Mouse (Mus musculus): ENCODE measurements at regions not wholly inside any gene's neighbourhood (a gene's known extent, or its start where the extent isn't known, plus 50 kb on each side); places are given as distances from the start of the nearest gene placed in this dataset.

GRCm38 (mm10) chr16:95057596-95057995, 60.1 kb upstream of the Kcnj6 start:
- no peak for ATAC-seq (ENCODE audit: low read depth)
- WGBS, result 39% methylated on average over 1 of the region's 1 CpGs
- H3K9ac ChIP-seq, result no peak overlapping the region
- no peaks in the 10 kb centered on the region for H3K27me3 ChIP-seq
- no peak overlapping the region for H3K4me3 ChIP-seq
- H3K4me2 ChIP-seq, result no peak overlapping the region
- no peak overlapping the region for H3K27ac ChIP-seq (replicated peaks)
- no peaks in the 10 kb centered on the region for H3K36me3 ChIP-seq
- peaks cover 1% of the 10 kb centered on the region; the same call in 1 of the 2 replicates for H3K9me3 ChIP-seq
- no peaks in the 10 kb centered on the region for H3K4me1 ChIP-seq (replicated peaks)

DNA sequence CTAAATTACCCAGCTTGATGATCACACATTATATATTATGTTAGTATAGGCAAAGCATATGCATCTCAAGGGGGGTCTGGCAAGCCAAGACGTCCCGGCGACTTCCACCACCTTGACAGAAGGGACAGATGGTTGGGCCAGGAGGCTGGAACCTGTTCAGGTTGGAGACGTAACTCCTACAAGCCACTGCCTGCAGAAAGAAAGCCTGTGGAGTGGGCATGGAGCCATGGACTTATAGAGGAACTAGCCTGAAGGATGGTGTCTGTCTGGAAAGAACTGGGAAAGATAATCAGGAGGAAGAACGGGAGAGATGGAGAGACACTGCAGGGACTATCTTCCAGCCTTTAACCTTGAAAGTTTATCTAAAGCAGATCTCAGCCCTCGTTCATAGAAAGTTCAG, 66.9 kb upstream of the Kcnj6 start:
- H3K27me3 ChIP-seq, result no peaks in the 10 kb centered on the region
- WGBS, result 85% methylated on average over 6 of the region's 6 CpGs
- no peak overlapping the region for H3K4me2 ChIP-seq
- no peak overlapping the region for H3K9ac ChIP-seq
- no peaks in the 10 kb centered on the region for H3K4me1 ChIP-seq (replicated peaks)
- no peaks in the 10 kb centered on the region for H3K36me3 ChIP-seq
- no peak overlapping the region for H3K27ac ChIP-seq (replicated peaks)
- no peak for ATAC-seq (ENCODE audit: low read depth)
- no peak overlapping the region for H3K4me3 ChIP-seq
- H3K9me3 ChIP-seq, result no peaks in the 10 kb centered on the region

- Histone ChIP-seq H3K4me3 (no peak overlapping the region), H3K36me3 (no peaks in the 10 kb centered on the region), H3K9ac (no peak overlapping the region), H3K4me1 (replicated peaks) (no peaks in the 10 kb centered on the region), H3K27me3 (no peaks in the 10 kb centered on the region), H3K4me2 (no peak overlapping the region), H3K27ac (replicated peaks) (no peak overlapping the region), H3K9me3 (no peaks in the 10 kb centered on the region)
- WGBS, result 96% methylated on average over 3 of the region's 3 CpGs
- no peak for ATAC-seq (ENCODE audit: low read depth)
Observed at GRCm38 (mm10) chr16:95066687-95067086, 69.2 kb upstream of the Kcnj6 start.

- Histone ChIP-seq H3K9ac (no peak overlapping the region), H3K4me3 (no peak overlapping the region), H3K9me3 (no peaks in the 10 kb centered on the region), H3K27ac (replicated peaks) (no peak overlapping the region), H3K4me2 (no peak overlapping the region), H3K36me3 (no peaks in the 10 kb centered on the region), H3K4me1 (replicated peaks) (no peaks in the 10 kb centered on the region), H3K27me3 (peaks cover 5% of the 10 kb centered on the region; the same call in 1 of the 2 replicates)
- 76% methylated on average over 6 of the region's 6 CpGs for WGBS
- no peak for ATAC-seq (ENCODE audit: low read depth)
Observed at GRCm38 (mm10) chr16:95092471-95093221, 95.1 kb upstream of the Kcnj6 start.

GRCm38 (mm10) chr16:95093753-95094152, 96.3 kb upstream of the Kcnj6 start:
- Histone ChIP-seq H3K27me3 (peaks cover 5% of the 10 kb centered on the region; the same call in 1 of the 2 replicates), H3K9ac (no peak overlapping the region), H3K9me3 (no peaks in the 10 kb centered on the region), H3K4me1 (replicated peaks) (no peaks in the 10 kb centered on the region), H3K4me3 (no peak overlapping the region), H3K27ac (replicated peaks) (no peak overlapping the region), H3K36me3 (no peaks in the 10 kb centered on the region), H3K4me2 (no peak overlapping the region)
- ATAC-seq (ENCODE audit: low read depth), result no peak
- 36% methylated on average over 10 of the region's 10 CpGs for WGBS

DNA sequence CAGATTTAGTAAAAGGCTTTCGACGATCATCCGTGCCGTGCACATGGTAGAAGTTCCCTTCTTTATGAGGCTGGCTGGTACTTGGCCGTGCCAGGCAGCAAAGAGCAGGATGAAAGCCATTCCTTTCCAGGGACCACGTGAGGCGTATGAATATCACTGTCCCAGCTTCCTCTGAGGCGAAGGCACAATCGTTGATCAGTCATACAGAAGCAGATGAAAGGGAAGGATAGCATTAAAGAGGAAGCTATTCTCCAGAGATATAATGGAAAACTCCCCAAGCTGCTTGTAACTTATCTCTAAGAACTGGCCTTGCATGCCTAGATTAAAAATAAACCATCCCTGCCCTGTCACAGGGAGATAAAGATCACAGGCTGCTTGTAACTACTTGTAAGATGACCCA, 103.5 kb upstream of the Kcnj6 start:
- H3K9ac ChIP-seq, result no peak overlapping the region
- no peak for ATAC-seq (ENCODE audit: low read depth)
- H3K27ac ChIP-seq (replicated peaks), result no peak overlapping the region
- H3K36me3 ChIP-seq, result no peaks in the 10 kb centered on the region
- 84% methylated on average over 9 of the region's 9 CpGs for WGBS
- H3K9me3 ChIP-seq, result no peaks in the 10 kb centered on the region
- H3K27me3 ChIP-seq, result no peaks in the 10 kb centered on the region
- H3K4me3 ChIP-seq, result no peak overlapping the region
- H3K4me2 ChIP-seq, result no peak overlapping the region
- no peaks in the 10 kb centered on the region for H3K4me1 ChIP-seq (replicated peaks)

GRCm38 (mm10) chr16:95117531-95117930, 120.0 kb upstream of the Kcnj6 start:
- no peaks in the 10 kb centered on the region; the same call in 1 of the 2 replicates for H3K27me3 ChIP-seq
- 33% methylated on average over 8 of the region's 8 CpGs for WGBS
- no peak for ATAC-seq (ENCODE audit: low read depth)

DNA sequence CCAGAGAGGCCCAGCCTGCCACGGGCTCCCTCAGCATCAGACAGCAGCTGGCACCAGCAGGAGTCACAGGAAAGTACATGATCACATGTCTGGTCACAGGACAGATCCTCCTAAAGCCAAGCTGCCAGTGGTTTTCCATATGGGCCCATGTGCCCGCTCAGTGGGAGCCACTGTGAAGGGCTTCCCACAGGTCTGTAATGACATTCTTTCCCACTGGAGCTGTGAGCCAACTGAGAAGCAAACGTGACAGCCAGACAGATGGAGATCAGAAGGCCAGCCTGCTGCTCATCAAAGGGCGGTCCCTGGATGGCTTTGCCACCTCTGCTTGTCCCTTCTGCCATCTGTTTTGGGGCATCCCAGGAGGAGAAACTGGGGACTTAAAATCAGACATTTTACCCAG, 121.8 kb upstream of the Kcnj6 start:
- 44% methylated on average over 4 of the region's 4 CpGs for WGBS

More at GRCm38 (mm10) chr16:95117531-95117930, 120.0 kb upstream of the Kcnj6 start:
- Histone ChIP-seq H3K36me3 (no peaks in the 10 kb centered on the region), H3K4me3 (no peak overlapping the region), H3K4me2 (no peak overlapping the region), H3K4me1 (replicated peaks) (peaks cover 21% of the 10 kb centered on the region), H3K9me3 (no peaks in the 10 kb centered on the region), H3K9ac (no peak overlapping the region), H3K27ac (replicated peaks) (no peak overlapping the region)

GRCm38 (mm10) chr16:95122048-95122447, 124.5 kb upstream of the Kcnj6 start:
- Histone ChIP-seq H3K27ac (replicated peaks) (no peak overlapping the region), H3K9ac (no peak overlapping the region), H3K36me3 (no peaks in the 10 kb centered on the region), H3K4me1 (replicated peaks) (peaks cover 25% of the 10 kb centered on the region), H3K27me3 (peaks cover 6% of the 10 kb centered on the region; the same call in 1 of the 2 replicates), H3K4me2 (no peak overlapping the region), H3K4me3 (no peak overlapping the region), H3K9me3 (no peaks in the 10 kb centered on the region)
- ATAC-seq (ENCODE audit: low read depth), result no peak
- WGBS, result 14% methylated on average over 7 of the region's 7 CpGs

More for the DNA sequence above, 121.8 kb upstream of the Kcnj6 start:
- no peak overlapping the region for H3K4me2 ChIP-seq
- peaks cover 25% of the 10 kb centered on the region for H3K4me1 ChIP-seq (replicated peaks)
- no peak for ATAC-seq (ENCODE audit: low read depth)
- no peaks in the 10 kb centered on the region for H3K36me3 ChIP-seq
- H3K9ac ChIP-seq, result no peak overlapping the region
- H3K9me3 ChIP-seq, result no peaks in the 10 kb centered on the region
- H3K27me3 ChIP-seq, result peaks cover 1% of the 10 kb centered on the region; the same call in 1 of the 2 replicates
- H3K27ac ChIP-seq (replicated peaks), result no peak overlapping the region
- H3K4me3 ChIP-seq, result no peak overlapping the region

DNA sequence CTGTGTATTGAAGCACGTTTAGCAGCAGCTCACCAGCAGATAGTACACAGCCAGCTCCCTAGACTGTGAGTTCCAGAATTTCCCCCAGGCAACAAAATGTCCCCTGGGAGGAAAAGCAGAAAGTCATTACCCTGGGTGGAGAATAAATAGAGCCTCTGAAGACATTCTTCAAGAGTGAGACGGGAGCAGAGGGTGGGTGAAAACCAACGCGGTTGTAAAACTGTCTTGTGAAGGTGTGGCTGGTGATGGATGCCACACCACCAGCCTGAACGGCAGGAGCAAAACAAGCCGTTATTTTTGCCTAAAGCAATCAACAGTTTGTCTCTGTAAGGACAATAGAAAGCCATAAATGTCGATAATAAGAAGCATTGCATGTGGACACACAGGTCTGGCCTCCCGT, 129.7 kb upstream of the Kcnj15 start:
- peak; percentile 73 for ATAC-seq (ENCODE audit: low read depth)
- WGBS, result 2% methylated on average over 8 of the region's 8 CpGs
- Histone ChIP-seq H3K27ac (replicated peaks) (0 out of 2 replicates have a peak overlapping the region, but pooled peaks have one; percentile 18), H3K4me1 (replicated peaks) (peaks cover 24% of the 10 kb centered on the region), H3K9ac (no peak overlapping the region), H3K4me3 (no peak overlapping the region), H3K27me3 (peaks cover 9% of the 10 kb centered on the region; the same call in 1 of the 2 replicates), H3K4me2 (no peak overlapping the region), H3K9me3 (no peaks in the 10 kb centered on the region), H3K36me3 (no peaks in the 10 kb centered on the region)

GRCm38 (mm10) chr16:95131815-95132214, 125.5 kb upstream of the Kcnj15 start:
- Histone ChIP-seq H3K4me2 (no peak overlapping the region), H3K9ac (no peak overlapping the region), H3K4me1 (replicated peaks) (peaks cover 20% of the 10 kb centered on the region), H3K9me3 (no peaks in the 10 kb centered on the region), H3K27ac (replicated peaks) (peak overlapping the region; percentile 57), H3K36me3 (no peaks in the 10 kb centered on the region), H3K27me3 (peaks cover 7% of the 10 kb centered on the region; the same call in 1 of the 2 replicates), H3K4me3 (no peak overlapping the region)
- no peak for ATAC-seq (ENCODE audit: low read depth)
- WGBS, result 29% methylated on average over 5 of the region's 5 CpGs

GRCm38 (mm10) chr16:95138809-95139208, 118.5 kb upstream of the Kcnj15 start:
- H3K27me3 ChIP-seq, result 0 out of 2 replicates have a peak, but pooled peaks cover 4% of the 10 kb centered on the region
- H3K4me2 ChIP-seq, result no peak overlapping the region
- H3K4me1 ChIP-seq (replicated peaks), result peaks cover 19% of the 10 kb centered on the region
- no peaks in the 10 kb centered on the region for H3K36me3 ChIP-seq
- no peak overlapping the region for H3K9ac ChIP-seq
- H3K27ac ChIP-seq (replicated peaks), result no peak overlapping the region
- H3K9me3 ChIP-seq, result no peaks in the 10 kb centered on the region
- ATAC-seq (ENCODE audit: low read depth), result no peak
- WGBS, result 63% methylated on average over 3 of the region's 3 CpGs
- no peak overlapping the region for H3K4me3 ChIP-seq

Measured in neural tube, embryonic 13.5 days (tissue).